ENCODE assay signal across 8 mouse cellular contexts in the genomic region with DNA sequence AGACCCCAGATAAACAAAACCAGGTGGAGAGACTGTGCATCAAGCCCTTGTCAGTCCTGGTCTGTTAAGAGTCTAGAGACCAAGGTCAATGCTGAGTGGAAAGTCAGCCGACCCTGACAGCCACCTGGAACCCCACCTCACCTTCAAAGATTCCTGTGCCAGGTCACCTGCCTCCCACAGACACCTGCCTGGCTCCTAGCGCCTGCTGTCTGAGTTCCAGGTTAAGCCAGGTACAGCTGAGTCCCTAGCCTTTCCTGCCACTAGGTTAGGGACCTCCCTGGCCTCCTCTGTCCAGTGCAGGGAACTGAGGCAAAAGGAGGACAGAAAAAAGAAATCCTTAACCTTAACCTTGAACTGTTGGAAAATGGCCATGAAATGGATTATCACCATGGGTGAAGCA.
A peak's percentile ranks its signal among the peaks of the same experiment; 100 is the strongest.
DNase-seq lines count a peak whose midpoint lies in the region; ATAC-seq and TF ChIP-seq lines count a peak whose summit lies in the region.

No protein-coding gene starts in this region.

- H3K27ac ChIP-seq in layer of hippocampus, adult 2 months, result peak overlapping the region; percentile 94
- H3K27ac ChIP-seq in hindbrain, embryonic 13.5 days, result peak overlapping the region; percentile 100
- peak overlapping the region; percentile 46; the same call in 1 of the 2 replicates for H3K27ac ChIP-seq in neural tube, embryonic 14.5 days (ENCODE audit: low read depth, low read length)

- H3K4me3 ChIP-seq in layer of hippocampus, adult 2 months, result no peak overlapping the region
- no peak overlapping the region for H3K4me3 ChIP-seq in hindbrain, embryonic 13.5 days
- H3K4me3 ChIP-seq in neural tube, embryonic 14.5 days (ENCODE audit: low read depth, low read length), result no peak overlapping the region

- H3K4me2 ChIP-seq in hindbrain, embryonic 13.5 days, result no peak overlapping the region
- no peak overlapping the region for H3K4me2 ChIP-seq in neural tube, embryonic 14.5 days (ENCODE audit: low read depth, low read length)

- 75% methylated on average over 2 of the region's 2 CpGs for WGBS in hindbrain, embryonic 13.5 days
- 76% methylated on average over 2 of the region's 2 CpGs for WGBS in neural tube, embryonic 14.5 days

- no peaks in the 10 kb centered on the region for H3K27me3 ChIP-seq in hindbrain, embryonic 13.5 days
- no peaks in the 10 kb centered on the region for H3K27me3 ChIP-seq in neural tube, embryonic 14.5 days (ENCODE audit: control insufficient read depth, insufficient read depth, low read length)

- peak; percentile 31 to 32 for DNase-seq in cerebellum, postnatal 14 days
- DNase-seq in cerebellum, adult 9-10 months, result no peak
- DNase-seq in layer of hippocampus, adult 2 months (ENCODE audit: low spot score in 2 of 2), result no peak
- no peak for DNase-seq in layer of hippocampus, adult 18-20 months (ENCODE audit: low spot score in 2 of 2)
- DNase-seq in thymus, postnatal 14 days, result no peak

- H3K9me3 ChIP-seq in hindbrain, embryonic 13.5 days, result no peaks in the 10 kb centered on the region
- no peaks in the 10 kb centered on the region for H3K9me3 ChIP-seq in neural tube, embryonic 14.5 days (ENCODE audit: control insufficient read depth, low read length)

- no peak for ATAC-seq in hindbrain, embryonic 13.5 days (ENCODE audit: low FRiP score)
- ATAC-seq in neural tube, embryonic 14.5 days (ENCODE audit: low read depth), result no peak
- no peak for ATAC-seq in erythroid progenitor cell, adult 5-6 weeks (replicated peaks; ENCODE audit: low FRiP score, poor library complexity, severe bottlenecking)

- TF ChIP-seq CTCF in layer of hippocampus, adult 2 months (conservative IDR thresholded peaks at IDR 0.05), result no peak

- H3K9ac ChIP-seq in hindbrain, embryonic 13.5 days, result no peak overlapping the region
- no peak overlapping the region for H3K9ac ChIP-seq in neural tube, embryonic 14.5 days (replicated peaks; ENCODE audit: low read depth, low read length)

- peaks cover 100% of the 10 kb centered on the region for H3K4me1 ChIP-seq in hindbrain, embryonic 13.5 days (replicated peaks)
- peaks cover 72% of the 10 kb centered on the region for H3K4me1 ChIP-seq in neural tube, embryonic 14.5 days (ENCODE audit: control insufficient read depth, insufficient read depth, low read length)

- H3K36me3 ChIP-seq in hindbrain, embryonic 13.5 days, result no peaks in the 10 kb centered on the region
- H3K36me3 ChIP-seq in neural tube, embryonic 14.5 days (ENCODE audit: control insufficient read depth, insufficient read depth, low read length), result no peaks in the 10 kb centered on the region

Comparison
In these comparisons a context has a peak if more than half of its experiments do, and no peak if none do; other contexts are left out.
1. DNase-seq: peak in cerebellum, postnatal 14 days (2 of 2); none in cerebellum, adult 9-10 months (single experiment), layer of hippocampus, adult 2 months (0 of 2), layer of hippocampus, adult 18-20 months (0 of 2) and thymus, postnatal 14 days (single experiment).
2. H3K27ac ChIP-seq: peak in every context shown above with its lines; median percentile 100 in hindbrain, embryonic 13.5 days; 94 in layer of hippocampus, adult 2 months; 46 in neural tube, embryonic 14.5 days.